Mouse (Mus musculus): ENCODE data around the gene Aoc1. TPM values are rescaled to one million over a fixed set of nuclear protein-coding genes. Genes with fewer than 3 reads are reported as not detected.
A peak's percentile ranks its signal among the peaks of the same experiment; 100 is the strongest.
"Not testable (repeated sequence)": the region's sequence is repeated elsewhere in the genome, so short reads cannot be mapped to it uniquely, and the experiment has no call there.

Gene Aoc1
- total RNA-seq, 1 experiment from 2014 or later = not detected

DNA sequence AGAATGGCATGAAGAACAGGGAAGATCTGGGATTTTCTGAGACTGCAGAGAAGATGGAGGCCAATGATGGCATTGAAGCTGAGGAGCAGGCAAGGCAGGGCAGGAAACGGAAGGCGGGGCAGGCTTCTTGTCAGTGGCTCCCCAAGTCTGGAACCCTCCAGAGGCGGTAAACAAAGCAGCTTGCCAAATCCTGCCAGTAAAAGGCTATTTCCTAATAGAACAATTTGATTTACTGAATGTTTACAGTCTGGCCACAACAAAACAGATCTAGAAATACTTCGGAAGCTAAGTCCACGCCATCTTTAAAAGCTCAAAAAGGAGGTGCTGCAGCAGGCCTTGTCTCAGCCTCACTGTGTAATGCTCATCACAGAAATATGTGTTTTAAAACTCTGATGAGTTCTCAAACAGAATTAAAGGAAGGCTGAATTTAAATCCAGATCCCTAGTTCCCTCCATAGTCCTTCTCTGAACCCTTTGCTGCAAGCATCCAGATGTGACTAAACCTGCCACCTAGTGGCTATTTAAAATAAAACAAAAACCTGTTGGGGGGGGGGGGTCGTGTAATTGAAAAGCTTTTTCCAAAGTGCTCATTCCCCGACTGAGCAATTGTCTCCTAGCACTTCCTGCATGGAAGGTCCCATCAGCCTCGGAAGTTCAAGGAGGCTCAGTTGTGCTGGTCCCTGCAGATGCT lies 14.9 kb upstream of the Aoc1 start:
- no peak for ATAC-seq (replicated peaks; ENCODE audit: insufficient number of reproducible peaks, low FRiP score, low TSS enrichment, poor library complexity, severe bottlenecking)

DNA sequence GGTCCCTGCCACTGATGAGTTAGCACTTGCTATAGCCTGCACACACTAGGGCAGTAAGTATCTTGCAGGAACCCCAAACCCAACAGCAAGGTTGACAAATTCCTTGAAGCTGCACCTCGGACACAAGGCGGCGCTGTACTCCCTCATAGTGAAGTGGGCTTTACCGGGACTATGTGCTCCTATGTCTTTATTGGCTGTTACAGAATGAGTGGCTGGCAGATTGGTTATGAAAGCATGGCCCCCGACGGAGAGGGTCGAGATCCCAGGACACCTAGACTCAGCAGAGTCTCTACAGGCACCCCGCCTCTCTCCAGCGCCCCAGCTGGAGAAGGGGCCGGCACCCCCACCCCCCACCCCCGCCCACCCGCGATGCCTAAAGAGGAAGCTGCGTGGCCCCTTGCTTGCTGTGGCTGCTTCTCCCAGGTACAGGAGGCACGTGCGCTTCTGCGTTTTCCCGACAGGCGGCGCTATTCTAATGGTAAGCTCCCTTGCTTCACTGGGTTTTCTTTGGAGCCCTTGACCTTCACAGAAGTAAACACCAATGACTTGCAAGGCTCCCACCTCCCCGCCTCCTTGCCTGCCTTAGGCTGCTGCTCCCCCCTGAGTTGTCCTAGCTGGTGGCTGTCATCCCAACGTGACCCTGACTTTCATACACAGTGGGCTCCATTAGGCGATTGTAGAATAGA lies 12.4 kb upstream of the Aoc1 start:
- peak; percentile 51; the same call in 1 of the 2 replicates for ATAC-seq (replicated peaks; ENCODE audit: insufficient number of reproducible peaks, low FRiP score, low TSS enrichment, poor library complexity, severe bottlenecking)

GRCm38 (mm10) chr6:48860851-48861250 lies 11.8 kb upstream of the Aoc1 start:
- no peak for ATAC-seq (replicated peaks; ENCODE audit: insufficient number of reproducible peaks, low FRiP score, low TSS enrichment, poor library complexity, severe bottlenecking)

GRCm38 (mm10) chr6:48861616-48862280 lies 10.9 kb upstream of the Aoc1 start:
- ATAC-seq (replicated peaks; ENCODE audit: insufficient number of reproducible peaks, low FRiP score, low TSS enrichment, poor library complexity, severe bottlenecking) = no peak

DNA sequence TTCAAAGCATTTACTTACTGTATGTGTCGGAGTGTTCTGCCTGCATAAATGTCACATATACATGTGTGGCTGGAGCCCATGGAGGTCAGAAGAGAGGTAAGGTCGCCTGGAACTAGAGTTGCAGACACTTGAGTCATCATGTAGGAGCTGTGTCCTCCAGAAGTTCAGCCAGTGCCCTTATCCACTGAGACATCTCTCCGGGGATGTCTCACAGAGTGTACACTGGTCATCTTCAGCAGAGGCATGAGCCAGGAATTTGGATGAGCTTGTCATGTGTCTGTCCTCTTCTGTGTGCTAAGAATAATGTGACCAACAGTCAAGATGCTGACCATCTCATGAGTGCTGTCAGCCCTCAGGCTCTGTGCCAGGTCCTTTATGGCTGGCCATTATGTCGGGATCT lies 9.9 kb upstream of the Aoc1 start:
- no peak for ATAC-seq (replicated peaks; ENCODE audit: insufficient number of reproducible peaks, low FRiP score, low TSS enrichment, poor library complexity, severe bottlenecking)

DNA sequence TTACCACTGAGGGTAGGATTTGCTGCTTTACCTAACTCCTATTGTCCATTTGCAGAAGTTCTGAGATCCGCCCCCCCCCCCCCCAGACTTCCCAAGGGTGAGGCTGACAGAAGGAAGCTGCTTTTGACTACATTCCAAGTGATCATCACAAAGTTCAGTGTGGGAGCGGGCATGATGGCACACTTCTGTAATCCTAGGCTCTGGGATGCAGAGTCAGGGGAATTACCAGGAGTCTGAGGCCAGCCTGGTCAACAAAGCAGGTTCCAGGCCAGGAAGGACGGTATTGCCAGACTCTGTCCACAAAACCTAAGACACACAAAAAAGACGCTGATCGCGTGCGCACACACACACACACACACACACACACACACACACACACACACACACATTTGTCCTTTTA lies 9.2 kb upstream of the Aoc1 start:
- no peak for ATAC-seq (replicated peaks; ENCODE audit: insufficient number of reproducible peaks, low FRiP score, low TSS enrichment, poor library complexity, severe bottlenecking)

DNA sequence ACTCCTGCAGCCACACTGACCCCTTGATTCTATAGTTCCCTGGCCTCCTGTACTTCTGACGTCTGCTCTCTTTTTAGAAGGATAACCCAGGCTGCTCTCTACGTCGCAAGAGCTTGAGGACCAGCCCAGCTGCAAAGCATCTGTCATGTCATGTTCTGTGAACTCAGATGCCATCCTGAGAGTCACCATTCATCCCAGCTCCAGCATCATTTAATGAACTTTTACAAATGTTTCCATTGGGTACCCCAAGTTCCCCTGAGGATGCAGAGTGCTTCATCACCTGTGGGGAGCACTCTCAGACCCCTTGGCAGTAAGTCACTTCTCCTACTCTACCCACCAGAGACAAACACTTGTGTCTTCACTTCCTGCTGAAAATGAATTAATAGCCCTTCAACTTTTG lies 8.5 kb upstream of the Aoc1 start:
- ATAC-seq (replicated peaks; ENCODE audit: insufficient number of reproducible peaks, low FRiP score, low TSS enrichment, poor library complexity, severe bottlenecking) = no peak

DNA sequence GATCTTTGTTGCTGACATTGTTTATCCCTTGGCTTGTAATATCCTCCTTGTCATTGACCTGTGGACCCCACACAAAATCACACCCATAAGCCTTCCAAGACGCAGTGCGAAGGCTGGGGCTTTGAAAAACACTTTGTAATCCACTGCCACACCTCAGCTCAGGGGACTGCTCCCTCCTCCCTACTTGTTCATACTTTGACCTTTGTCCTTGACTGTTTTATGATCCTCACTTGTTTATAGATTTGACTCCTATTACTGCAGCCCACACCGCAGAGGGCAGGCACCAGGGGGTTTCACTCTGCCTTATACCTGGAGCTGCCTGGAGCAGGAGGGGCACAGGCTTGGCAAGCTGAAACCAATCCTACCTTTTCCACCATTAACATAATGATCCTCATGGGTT lies 8.0 kb upstream of the Aoc1 start:
- no peak for ATAC-seq (replicated peaks; ENCODE audit: insufficient number of reproducible peaks, low FRiP score, low TSS enrichment, poor library complexity, severe bottlenecking)

GRCm38 (mm10) chr6:48865152-48865745 lies 7.4 kb upstream of the Aoc1 start:
- ATAC-seq (replicated peaks; ENCODE audit: insufficient number of reproducible peaks, low FRiP score, low TSS enrichment, poor library complexity, severe bottlenecking) = no peak

DNA sequence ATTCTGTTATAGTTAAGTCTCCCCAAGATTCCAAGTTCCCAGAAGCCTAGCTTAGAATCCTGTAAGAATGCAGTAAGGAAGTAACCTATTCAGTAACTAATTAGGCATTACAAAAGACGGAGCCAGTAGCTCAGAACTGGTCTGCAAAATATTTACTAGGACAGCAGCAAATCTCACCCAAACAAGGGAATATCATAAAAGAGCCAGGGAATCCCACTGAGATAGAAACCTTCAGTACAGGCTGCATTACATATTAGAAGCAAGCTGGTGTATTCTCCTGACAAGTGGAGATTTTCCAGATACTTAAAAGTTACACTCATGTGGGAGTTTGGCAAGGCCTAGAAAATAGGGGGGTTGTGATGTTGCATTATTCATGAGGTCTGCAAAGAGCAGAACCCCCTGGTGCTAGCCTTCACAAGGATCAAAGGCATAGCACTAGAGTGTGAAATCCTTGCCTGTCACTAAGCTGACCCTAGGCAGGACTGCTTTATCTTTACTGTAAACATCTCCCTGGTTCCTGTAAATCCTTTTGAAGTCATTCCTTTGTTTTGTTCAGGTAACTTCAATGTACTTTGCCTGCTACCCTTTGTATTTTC lies 6.2 kb upstream of the Aoc1 start:
- not testable (repeated sequence) for ATAC-seq (replicated peaks; ENCODE audit: insufficient number of reproducible peaks, low FRiP score, low TSS enrichment, poor library complexity, severe bottlenecking)

GRCm38 (mm10) chr6:48867158-48867557 lies 5.5 kb upstream of the Aoc1 start:
- no peak for ATAC-seq (replicated peaks; ENCODE audit: insufficient number of reproducible peaks, low FRiP score, low TSS enrichment, poor library complexity, severe bottlenecking)

DNA sequence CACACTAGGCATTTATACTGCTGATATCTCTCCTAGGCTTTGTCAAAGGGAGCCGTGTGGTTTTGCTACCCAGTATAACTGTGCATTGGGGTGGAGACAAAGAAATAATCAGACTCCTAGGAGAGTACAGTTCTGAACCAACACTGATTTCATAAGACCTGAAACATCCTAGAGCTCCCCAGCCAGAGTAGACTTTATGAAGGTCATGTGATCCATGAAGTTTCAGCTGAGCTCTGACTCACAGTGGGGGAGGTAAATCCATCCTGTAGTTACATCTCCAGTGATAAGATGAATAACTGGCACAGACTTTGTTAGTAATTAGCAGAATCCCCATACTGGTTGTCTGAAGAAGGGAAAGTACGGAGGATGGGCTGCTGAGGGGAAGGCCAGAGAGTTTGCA lies 2.9 kb upstream of the Aoc1 start:
- no peak for ATAC-seq (replicated peaks; ENCODE audit: insufficient number of reproducible peaks, low FRiP score, low TSS enrichment, poor library complexity, severe bottlenecking)

GRCm38 (mm10) chr6:48874576-48874975 lies 1.9 kb downstream of the Aoc1 start:
- no peak for ATAC-seq (replicated peaks; ENCODE audit: insufficient number of reproducible peaks, low FRiP score, low TSS enrichment, poor library complexity, severe bottlenecking)

DNA sequence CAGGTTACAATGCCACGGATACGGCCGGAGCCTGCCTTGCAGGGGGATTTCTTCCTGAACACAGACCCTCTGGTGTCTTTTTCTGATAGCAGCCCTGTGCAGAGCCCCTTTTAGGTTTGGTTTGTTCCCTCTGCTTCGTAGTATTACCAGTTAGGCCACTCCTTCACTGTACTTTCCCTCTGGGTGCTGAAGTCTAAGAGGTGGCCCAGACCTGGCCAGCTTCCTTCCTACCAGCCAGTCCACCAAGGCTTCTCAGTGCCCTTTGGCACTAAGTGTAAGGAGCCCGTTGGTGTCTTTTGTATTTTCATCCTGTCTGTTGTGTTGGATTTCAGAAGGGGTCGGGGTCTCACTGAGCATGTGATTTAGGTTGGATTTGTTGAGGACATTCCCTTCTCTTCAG lies 2.8 kb downstream of the Aoc1 start:
- ATAC-seq (replicated peaks; ENCODE audit: insufficient number of reproducible peaks, low FRiP score, low TSS enrichment, poor library complexity, severe bottlenecking) = no peak

- no peak for ATAC-seq (replicated peaks; ENCODE audit: insufficient number of reproducible peaks, low FRiP score, low TSS enrichment, poor library complexity, severe bottlenecking)
These were observed 3.9 kb downstream of the Aoc1 start for GRCm38 (mm10) chr6:48876510-48877135.

GRCm38 (mm10) chr6:48894203-48894602 lies 21.5 kb downstream of the Aoc1 start:
- ATAC-seq (replicated peaks; ENCODE audit: insufficient number of reproducible peaks, low FRiP score, low TSS enrichment, poor library complexity, severe bottlenecking) = no peak

DNA sequence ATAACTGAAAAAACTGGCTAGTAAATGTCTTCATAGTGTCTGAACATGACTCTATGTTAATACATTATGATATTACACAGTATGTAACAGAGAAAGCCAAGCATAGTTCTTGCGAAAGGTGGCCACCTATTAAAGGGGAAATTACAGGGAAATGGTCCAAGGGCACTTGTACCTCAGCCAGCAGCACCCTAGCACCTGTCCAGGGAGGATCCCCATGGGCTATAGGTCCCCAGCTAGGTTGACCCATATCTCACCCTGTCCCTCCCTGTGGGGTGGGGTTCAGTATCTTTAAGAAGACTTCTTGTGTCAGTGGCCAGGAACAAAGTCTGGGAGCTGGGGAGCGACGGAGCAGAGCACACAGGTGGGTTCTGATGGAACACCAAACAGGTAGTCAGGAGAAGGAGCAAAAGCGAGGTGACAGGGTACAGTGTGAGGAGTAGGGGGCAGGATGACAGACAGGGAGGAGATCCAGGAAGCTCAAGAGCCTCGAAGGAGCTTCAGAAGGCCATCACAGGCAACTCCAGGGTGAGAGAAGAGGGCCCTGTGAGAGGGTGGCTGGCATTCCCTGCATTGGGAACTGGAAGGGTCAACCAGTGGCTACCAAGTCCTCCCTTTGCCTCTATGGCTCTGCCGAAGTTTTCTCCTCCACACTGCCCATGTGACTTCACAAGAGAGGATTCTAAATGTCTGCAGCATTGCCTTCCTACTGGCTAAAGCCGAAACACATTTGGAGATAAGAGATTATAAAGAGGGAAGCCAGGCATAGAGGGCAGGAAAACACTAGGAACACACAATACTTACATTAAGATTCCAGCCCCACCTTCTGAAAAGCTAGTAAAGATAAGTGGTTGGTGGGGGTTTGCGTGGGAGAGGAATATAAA lies 22.5 kb downstream of the Aoc1 start:
- ATAC-seq (replicated peaks; ENCODE audit: insufficient number of reproducible peaks, low FRiP score, low TSS enrichment, poor library complexity, severe bottlenecking) = no peak

DNA sequence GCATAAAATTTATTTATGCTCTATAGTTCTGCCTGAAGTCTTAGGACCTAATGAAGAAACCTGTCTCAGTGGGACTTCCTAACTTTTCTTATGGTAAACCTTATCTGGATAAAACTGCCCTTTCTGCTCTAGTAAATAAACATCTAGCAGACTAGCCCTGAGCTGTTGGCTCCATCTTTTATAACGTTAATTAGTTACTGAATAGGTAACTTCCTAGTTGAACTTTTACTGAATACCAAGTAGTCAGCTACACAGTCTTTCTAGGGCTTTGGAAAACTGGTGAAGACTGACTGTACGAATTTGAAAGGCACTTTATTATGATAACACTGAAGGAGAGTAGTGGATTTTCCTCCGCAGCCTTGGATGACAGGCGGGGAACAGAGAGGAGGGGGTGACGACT lies 23.2 kb downstream of the Aoc1 start:
- no peak for ATAC-seq (replicated peaks; ENCODE audit: insufficient number of reproducible peaks, low FRiP score, low TSS enrichment, poor library complexity, severe bottlenecking)
